Mouse (Mus musculus) lung, postnatal 14 days (tissue): ENCODE results near the gene Def6.

Experiments used
- DNase-seq: peaks from one replicate; pipeline ENCODE4 v3.0.0; 2021

Def6 gene

DNA sequence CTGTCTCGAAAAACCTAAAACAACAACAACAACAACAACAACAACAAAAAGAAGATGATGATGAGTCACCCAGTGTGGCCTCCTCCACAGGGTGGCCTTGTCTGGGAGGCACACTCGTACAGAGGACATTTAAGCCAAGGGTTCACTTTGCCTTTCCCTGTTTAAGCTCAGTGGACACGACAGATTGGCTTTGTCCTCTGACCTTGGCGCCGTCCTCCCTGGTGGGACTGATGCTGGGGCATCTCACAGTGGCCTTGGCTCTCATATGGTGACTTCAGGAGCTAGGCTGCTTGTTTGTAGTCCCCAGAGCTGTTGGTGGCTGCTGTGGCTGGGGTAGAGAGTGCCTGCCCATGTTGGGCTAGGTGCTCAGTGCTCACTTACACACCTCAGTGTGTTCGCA lies 36.6 kb downstream of the Def6 start:
- no peak for DNase-seq

DNA sequence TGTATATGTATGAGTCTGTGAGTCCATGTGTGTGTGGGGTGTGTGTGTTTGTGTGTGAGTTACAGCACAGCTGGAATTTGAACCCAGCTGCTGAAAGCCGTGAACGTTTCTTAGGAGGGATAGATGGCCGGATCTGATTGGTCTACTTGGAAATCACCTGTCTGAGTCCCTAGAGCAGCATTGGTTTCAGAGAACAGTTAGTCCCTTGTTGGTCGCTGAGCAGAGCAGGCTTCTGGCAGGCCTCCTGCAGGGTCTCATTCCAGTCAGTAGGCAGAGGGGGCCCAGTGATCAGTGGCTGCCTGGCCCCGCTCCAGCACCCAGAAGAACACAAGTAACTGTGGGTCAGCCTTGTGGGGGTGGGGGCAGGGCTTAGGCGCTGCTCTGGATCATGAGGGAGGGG lies 37.1 kb downstream of the Def6 start:
- DNase-seq, result no peak

DNA sequence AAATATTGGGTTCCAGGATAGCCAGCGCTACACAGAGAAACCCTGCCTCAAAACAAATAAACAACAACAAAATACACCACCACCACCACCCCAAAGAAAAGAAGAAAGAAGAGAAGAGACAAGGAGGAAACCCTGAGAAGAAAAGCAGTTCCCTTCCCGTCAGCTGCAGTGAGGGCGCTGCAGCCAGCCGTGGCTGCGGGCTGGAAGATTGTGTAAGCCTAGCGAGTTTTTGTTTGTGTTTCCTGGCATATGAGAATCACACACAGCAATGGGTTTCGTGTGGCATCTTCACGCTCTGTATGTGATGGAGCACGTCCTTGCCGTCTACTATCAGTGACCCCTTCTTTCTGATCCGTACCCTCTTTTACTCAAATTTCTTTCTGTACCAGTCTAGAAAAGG lies 39.1 kb downstream of the Def6 start:
- DNase-seq, result no peak

DNA sequence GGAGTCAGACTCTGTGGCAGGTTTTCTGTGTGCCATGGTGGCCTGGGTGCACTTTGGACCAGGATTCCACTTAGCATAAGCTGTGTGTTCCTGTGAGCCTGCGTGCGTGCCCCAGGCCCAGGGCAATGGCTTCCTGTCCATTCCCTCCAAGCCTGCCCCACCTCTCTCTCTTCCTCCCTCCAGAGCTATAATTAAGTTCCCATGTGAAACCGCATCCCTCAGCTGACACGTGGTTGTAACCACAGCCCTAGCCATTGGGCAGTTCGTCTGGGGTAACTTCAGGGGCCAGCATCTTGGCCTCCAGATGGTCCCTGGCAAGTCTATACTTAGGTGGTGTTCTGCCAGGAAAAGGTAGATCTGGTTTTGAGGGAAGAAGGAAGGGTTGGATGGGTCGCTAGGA lies 40.0 kb downstream of the Def6 start:
- no peak for DNase-seq

GRCm38 (mm10) chr17:28249062-28249461 lies 41.5 kb downstream of the Def6 start:
- DNase-seq, result no peak

DNA sequence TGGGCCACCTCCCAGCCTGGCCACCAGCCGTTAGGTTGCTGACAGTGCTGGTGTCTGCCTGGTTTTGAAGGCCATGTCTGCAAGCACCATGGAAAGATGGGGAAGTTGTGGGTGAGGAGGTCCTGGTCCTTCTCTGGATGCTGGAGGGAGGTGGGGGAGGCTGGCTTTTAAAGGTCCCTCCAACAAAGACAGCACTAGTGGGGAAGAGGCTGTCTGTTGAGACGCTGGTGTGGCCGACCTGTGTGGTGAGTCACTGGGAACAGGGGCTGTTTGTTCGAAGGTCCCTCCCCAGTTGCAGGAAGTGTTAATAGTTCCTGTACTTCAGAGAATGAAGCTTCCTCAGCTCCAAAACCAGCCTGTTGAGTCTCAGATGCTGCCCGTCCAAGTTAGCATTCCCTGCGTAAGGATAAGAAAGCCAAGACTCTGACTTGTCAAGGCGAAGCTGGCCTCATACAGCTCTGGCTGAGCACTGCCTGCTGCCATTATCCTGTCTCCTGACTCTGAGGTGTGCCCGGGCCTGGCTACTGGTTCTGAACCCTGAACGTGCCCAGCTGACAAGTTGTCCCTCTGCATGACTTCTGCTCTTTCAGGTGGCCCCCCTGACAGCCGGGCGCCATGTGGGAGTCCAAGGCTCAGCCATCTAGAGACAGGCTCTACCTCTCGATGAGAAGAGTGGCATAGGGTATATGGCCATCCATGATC lies 44.2 kb downstream of the Def6 start:
- DNase-seq, result no peak

- no peak for DNase-seq
These were observed 44.7 kb downstream of the Def6 start for GRCm38 (mm10) chr17:28252281-28252648.

DNA sequence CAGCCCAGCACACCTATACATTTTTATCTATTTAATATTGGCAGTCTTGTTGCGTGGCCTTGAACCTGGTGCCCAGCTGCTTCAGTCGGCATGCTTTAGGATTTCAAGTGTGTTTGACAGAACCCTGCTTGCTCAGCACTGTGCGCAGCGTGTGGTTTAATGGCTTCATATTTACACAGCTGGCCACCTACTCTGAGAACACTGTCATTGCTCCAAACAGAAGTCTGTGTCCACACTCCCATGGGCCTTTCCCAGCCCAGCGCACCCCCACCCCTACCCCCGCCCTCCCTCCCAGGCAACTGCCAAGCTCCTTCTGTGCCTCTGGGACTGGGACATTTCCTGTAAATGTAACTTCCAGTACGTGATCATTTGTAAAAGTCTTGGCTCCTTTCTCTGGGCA lies 45.6 kb downstream of the Def6 start:
- DNase-seq, result no peak

DNA sequence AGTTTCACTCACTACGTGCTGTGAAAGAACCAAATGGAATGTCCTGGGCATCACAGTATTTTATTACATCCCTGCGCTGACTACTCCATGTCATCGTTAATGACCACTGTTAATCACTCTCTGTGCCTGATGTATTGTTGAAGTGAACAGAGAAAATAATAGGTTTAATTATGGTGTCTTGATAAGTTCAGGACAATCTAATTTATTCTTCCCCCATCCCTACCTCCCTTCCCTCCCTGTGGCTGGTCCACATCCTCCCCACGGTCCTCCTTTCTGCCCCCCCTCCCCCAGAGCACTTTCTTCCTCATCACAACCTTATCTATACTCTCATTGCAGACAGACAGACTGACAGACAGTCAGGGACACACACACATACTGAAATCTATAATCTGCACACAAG lies 47.2 kb downstream of the Def6 start:
- no peak for DNase-seq

DNA sequence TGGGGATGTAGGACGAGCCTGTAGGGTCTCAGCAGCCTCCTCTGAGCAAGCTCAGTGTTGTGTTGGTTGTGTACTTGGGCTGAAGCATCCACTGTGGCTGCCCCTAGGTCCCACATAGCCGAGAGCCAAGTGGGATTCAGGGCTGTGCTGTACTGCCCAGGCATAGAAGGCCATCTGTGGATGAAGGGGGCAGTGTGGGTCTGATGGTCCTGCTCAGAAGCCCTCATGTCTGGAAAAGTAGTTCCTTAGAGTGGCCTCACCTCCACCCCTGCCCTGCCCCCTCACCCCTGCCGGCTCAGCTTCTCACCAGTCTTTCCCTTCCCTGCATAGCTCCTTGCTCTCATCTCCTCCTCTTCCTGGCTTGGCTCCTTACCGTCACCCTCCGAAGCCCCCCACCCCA lies 48.1 kb downstream of the Def6 start:
- no peak for DNase-seq

GRCm38 (mm10) chr17:28256651-28257328 lies 49.2 kb downstream of the Def6 start:
- DNase-seq, result peak; percentile 65

DNA sequence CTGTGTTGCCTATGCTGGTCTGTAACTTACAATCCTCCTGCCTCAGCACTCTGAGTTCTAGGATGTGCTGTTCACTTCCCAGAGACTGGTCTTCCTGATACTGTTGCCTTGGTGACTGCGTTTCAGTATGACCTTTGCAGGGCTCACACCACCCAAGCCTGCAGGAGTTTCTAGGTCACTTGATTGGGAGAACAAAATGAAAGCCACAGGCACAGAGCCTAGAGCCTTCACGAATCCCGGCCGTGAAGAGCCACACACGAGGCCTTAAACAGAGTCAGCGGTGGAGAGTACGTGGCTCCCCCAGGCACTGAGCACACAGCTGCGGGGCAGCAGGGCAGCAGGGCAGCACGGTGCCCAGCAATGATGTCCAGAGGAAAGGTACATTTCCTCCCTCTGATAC lies 50.7 kb downstream of the Def6 start:
- DNase-seq, result no peak

- DNase-seq, result no peak
These were observed 52.4 kb downstream of the Def6 start for GRCm38 (mm10) chr17:28259890-28260542.

GRCm38 (mm10) chr17:28260543-28260909 lies 52.9 kb downstream of the Def6 start:
- DNase-seq, result no peak

DNA sequence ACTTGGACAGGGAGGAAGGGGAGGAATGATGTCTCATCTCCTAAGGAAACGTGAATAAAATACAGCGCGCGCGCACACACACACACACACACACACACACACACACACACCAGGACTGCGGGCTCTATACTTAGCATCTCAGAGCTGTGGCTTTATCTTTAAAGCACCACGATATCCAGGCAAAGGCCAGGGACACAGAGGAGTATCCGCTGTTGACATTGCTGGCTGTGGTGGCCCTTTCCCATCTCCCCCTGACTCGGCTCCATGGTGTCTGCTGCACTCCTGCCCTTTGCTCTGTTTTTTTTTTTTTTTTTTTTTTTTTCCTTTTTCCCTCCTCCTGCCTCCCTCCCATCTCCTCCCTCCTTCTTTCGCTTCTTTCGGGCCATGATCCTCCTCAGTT lies 54.2 kb downstream of the Def6 start:
- DNase-seq, result no peak

- DNase-seq, result no peak
These were observed 55.8 kb downstream of the Def6 start for GRCm38 (mm10) chr17:28263181-28263894.

DNA sequence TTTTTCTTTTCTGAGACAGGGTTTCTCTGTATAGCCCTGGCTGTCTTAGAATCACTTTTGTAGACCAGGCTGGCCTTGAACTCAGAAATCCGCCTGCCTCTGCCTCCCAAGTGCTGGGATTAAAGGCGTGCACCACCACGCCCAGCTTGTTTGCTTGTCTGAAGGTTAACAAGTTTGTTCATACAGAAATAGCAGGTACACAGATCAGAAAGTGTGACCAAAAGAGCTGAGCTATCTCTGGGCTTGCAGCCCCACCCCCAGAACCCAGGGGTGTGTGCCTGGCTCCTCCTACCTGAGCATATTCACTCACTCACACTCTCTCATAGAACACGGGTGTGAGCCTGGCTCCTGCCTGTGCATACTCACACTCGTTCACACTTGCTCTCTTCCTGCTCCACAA lies 59.7 kb downstream of the Def6 start:
- DNase-seq, result no peak

- no peak for DNase-seq
These were observed 62.6 kb downstream of the Def6 start for GRCm38 (mm10) chr17:28270165-28270564.

- no peak for DNase-seq
These were observed 64.1 kb downstream of the Def6 start for GRCm38 (mm10) chr17:28271537-28272266.

DNA sequence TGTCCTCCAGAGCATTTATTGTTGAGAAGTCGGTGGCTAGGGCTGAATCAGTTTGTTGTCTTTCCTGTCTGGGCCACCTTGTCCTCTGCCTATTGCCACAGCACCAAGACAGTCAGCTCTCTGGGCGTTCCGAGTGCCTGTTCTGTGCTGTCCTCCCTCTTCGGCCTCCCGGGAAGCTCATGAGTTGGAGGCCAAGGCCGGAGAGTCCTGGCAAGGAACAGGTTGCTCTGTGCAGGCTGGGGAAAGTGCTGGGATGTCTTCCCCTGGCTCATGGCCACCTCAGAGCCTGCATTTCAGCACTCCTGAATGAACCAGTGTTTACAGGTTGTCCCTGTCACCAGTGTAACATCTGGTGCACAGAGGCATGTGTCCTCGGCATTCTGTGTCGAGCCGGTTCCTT lies 64.7 kb downstream of the Def6 start:
- DNase-seq, result no peak

DNA sequence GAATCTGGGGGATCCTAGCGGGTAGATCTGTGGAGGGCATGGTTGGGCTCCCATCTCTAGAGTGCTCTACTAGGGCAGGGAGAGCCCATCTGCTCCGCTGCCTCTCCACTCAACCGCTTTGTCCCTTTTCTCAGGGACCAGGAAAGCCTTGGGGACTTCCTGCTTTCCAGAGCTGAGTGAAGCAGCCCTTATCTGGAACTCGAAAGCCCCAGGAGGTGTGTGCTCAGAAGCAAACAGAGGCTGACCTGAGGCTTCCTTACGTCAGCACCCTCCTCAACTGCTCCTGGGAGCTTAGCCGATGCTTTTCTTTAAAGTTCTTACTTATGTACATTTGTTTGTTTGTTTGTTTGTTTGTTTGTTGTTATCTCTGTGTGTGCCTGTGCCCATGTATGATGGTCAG lies 65.3 kb downstream of the Def6 start:
- no peak for DNase-seq

DNA sequence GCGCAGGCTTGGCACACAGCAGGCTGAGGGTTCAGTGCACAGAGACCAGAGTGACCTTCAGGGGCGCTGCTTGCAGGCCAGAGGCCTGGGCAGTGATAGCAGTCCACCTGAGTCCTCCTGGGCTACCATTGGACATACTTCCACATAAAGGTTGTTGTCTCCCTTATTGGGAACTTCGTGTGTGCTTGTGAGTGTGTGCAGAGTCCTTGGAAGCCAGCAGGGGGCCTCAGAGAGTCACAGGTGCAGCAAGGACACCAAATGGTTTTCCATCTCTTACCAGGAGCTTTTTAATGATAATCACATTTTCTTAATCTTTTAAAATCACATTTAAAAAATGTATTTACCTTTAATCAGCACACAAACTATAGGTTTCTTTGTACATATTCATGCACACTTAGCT lies 67.2 kb downstream of the Def6 start:
- DNase-seq, result peak; percentile 41

DNA sequence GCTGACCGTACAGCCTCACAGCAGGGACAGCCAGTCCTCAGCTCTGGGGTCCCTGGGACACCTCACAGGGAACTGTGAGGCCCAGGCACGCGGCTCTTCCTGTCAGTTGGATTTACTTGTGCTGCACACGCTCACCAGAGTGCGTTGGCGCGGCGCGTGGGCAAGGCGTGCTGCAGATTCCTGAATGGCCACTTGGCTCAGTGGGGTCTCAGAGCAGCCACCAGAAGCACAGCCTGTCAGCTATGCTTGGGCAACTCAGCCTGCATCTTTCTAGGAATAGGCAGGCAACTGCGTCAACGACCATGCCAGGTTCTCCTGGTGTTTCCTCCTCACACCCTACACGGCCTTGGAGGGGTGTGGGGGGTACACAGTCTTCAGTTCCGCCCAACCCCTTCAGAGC lies 69.6 kb downstream of the Def6 start:
- no peak for DNase-seq
